Mouse (Mus musculus) bone marrow, adult 2 months (tissue): ENCODE measurements around the gene Tcte3.

ENCODE experiments used
- CTCF ChIP-seq: fragments of 200-500 bp; IDR thresholded peaks from 2 replicates; pipeline ENCODE4 v1.5.1; 2011; ENCODE audit warnings: low read length, control low read depth; ENCODE audit not compliant: control insufficient read depth, insufficient read depth
- POLR2A ChIP-seq: fragments of 200-500 bp; IDR thresholded peaks from 2 replicates; pipeline ENCODE4 v1.6.1; 2011; ENCODE audit warnings: low read depth, mild to moderate bottlenecking, control low read depth, low read length, borderline replicate concordance; ENCODE audit not compliant: control insufficient read depth

DNA sequence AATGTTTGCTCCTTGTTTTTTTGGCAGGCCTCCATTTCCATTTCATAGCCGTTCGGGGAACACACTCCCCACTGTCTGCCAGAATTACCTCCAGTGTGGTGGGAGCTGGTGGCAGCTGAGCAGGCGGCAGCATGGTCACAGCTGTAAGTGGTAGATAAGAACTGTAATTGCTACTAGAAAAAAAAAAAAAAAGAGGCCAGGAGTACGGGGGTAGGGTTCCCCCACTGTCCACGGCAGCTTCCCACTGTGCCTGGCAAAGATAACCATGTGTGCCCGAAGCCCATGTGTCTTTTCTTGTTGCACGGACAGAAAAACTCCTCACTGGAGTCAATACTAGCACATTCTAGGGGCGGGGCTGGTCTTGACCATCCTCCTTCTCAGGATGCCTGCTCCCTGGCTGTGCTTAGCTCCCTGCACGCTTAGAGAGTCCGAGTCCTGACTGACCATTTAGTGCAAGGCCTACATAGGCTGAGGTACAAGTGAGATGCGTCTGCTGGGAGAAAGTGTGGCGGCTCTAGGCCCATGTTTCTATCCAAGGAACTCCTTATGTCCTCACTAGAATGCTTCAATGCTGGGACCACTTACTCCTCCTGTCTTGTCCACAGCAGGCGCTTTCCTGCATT is 43.0 kb upstream of the Tcte3 start:
- TF ChIP-seq POLR2A: no peak
- no peak for TF ChIP-seq CTCF
